In genomic region chr8:92055590-92055989, GRCm38 (mm10) we compare ENCODE assay signal across 29 mouse cellular contexts.
DNase-seq lines count a peak whose midpoint lies in the region; ATAC-seq and TF ChIP-seq lines count a peak whose summit lies in the region.
"Had no signal": no experiment of that assay in that cellular context is flagged by ENCODE, and none has a peak within 500 bp of the region (broad histone marks: within the 10 kb centered on the region; RNA-seq: fewer than 3 reads in every experiment).

No protein-coding gene starts in this region.

- no peak overlapping the region for H3K9ac ChIP-seq in midbrain, postnatal 0 days (replicated peaks; ENCODE audit: low read length, poor library complexity, severe bottlenecking)
- no peak overlapping the region for H3K9ac ChIP-seq in liver, embryonic 11.5 days (ENCODE audit: low read depth, low read length)
- H3K9ac ChIP-seq in liver, embryonic 14.5 days (replicated peaks) = no peak overlapping the region
- H3K9ac ChIP-seq: forebrain, embryonic 13.5 days; heart, embryonic 12.5 days; heart, embryonic 15.5 days; hindbrain, embryonic 12.5 days had no signal

- DNase-seq in midbrain, embryonic 10.5 days (ENCODE audit: low spot score) = no peak
- DNase-seq in midbrain, postnatal 0 days (ENCODE audit: low spot score) = no peak
- DNase-seq in liver, embryonic 11.5 days (ENCODE audit: low spot score) = no peak
- DNase-seq in liver, embryonic 14.5 days (ENCODE audit: low read depth in 3 of 3, low spot score in 3 of 3) = peak in 1 of 3 experiments; percentile 2
- DNase-seq in testis, postnatal 10 days (ENCODE audit: low spot score) = no peak
- DNase-seq in hindbrain, embryonic 10.5 days (ENCODE audit: low spot score) = no peak
- no peak for DNase-seq in kidney, adult 8-10 months
- DNase-seq: adrenal gland, adult 8-10 months; adrenal gland, postnatal 25 days; B cell, adult 2 months; cerebellum, adult 11-12 months; cerebellum, adult 8-10 months; cerebellum, postnatal 10 days; cerebellum, postnatal 36 days; gastrocnemius, adult 2 months; gastrocnemius, postnatal 14 days; heart, adult 18-20 months; heart, postnatal 10 days; heart, postnatal 36 days had no signal

- TF ChIP-seq CTCF in midbrain, postnatal 0 days (IDR thresholded peaks at IDR 0.05) = no peak
- TF ChIP-seq CTCF in liver, embryonic 14.5 days (IDR thresholded peaks at IDR 0.05; ENCODE audit: low read depth) = no peak

- H3K36me3 ChIP-seq in midbrain, embryonic 10.5 days = no peaks in the 10 kb centered on the region; the same call in 1 of the 2 replicates
- H3K36me3 ChIP-seq in midbrain, postnatal 0 days (ENCODE audit: insufficient read depth, low read length) = no peaks in the 10 kb centered on the region
- H3K36me3 ChIP-seq in liver, embryonic 11.5 days (ENCODE audit: control insufficient read depth, insufficient read depth, low read length) = no peaks in the 10 kb centered on the region
- H3K36me3 ChIP-seq in liver, embryonic 14.5 days (replicated peaks; ENCODE audit: control insufficient read depth, insufficient read depth, low read depth) = no peaks in the 10 kb centered on the region
- no peaks in the 10 kb centered on the region for H3K36me3 ChIP-seq in hindbrain, embryonic 10.5 days
- H3K36me3 ChIP-seq: forebrain, embryonic 10.5 days; G1E; heart, embryonic 12.5 days; heart, embryonic 15.5 days; hindbrain, embryonic 12.5 days had no signal

- H3K27ac ChIP-seq in midbrain, embryonic 10.5 days (replicated peaks) = peak overlapping the region; percentile 46
- no peak overlapping the region for H3K27ac ChIP-seq in midbrain, postnatal 0 days (ENCODE audit: low read depth, low read length)
- H3K27ac ChIP-seq in liver, embryonic 11.5 days (ENCODE audit: low read depth, low read length) = no peak overlapping the region
- no peak overlapping the region for H3K27ac ChIP-seq in liver, embryonic 14.5 days
- no peak overlapping the region for H3K27ac ChIP-seq in hindbrain, embryonic 10.5 days
- H3K27ac ChIP-seq: forebrain, embryonic 10.5 days; forebrain, embryonic 13.5 days; gastrocnemius, adult 2 months; heart, embryonic 15.5 days; hindbrain, embryonic 12.5 days had no signal

- H3K4me2 ChIP-seq in midbrain, postnatal 0 days (ENCODE audit: low read depth, low read length, poor library complexity, severe bottlenecking) = no peak overlapping the region
- no peak overlapping the region for H3K4me2 ChIP-seq in liver, embryonic 11.5 days
- H3K4me2 ChIP-seq in liver, embryonic 14.5 days (ENCODE audit: low read depth) = no peak overlapping the region
- H3K4me2 ChIP-seq: forebrain, embryonic 13.5 days; heart, embryonic 12.5 days; heart, embryonic 15.5 days; hindbrain, embryonic 12.5 days had no signal

- H3K4me3 ChIP-seq in midbrain, embryonic 10.5 days = no peak overlapping the region
- no peak overlapping the region for H3K4me3 ChIP-seq in midbrain, postnatal 0 days (ENCODE audit: low read depth, low read length)
- H3K4me3 ChIP-seq in liver, embryonic 11.5 days (ENCODE audit: low read depth, low read length) = no peak overlapping the region
- no peak overlapping the region for H3K4me3 ChIP-seq in liver, embryonic 14.5 days (ENCODE audit: insufficient read depth in 1 of 2, low read depth in 2 of 2, low read length in 2 of 2)
- no peak overlapping the region for H3K4me3 ChIP-seq in hindbrain, embryonic 10.5 days
- H3K4me3 ChIP-seq: forebrain, embryonic 10.5 days; forebrain, embryonic 13.5 days; gastrocnemius, adult 2 months; heart, embryonic 12.5 days; heart, embryonic 15.5 days; hindbrain, embryonic 12.5 days had no signal

- TF ChIP-seq EP300 in liver, embryonic 14.5 days (IDR thresholded peaks at IDR 0.05; ENCODE audit: low read depth) = no peak

- H3K4me1 ChIP-seq in midbrain, embryonic 10.5 days = peaks cover 53% of the 10 kb centered on the region
- no peaks in the 10 kb centered on the region for H3K4me1 ChIP-seq in midbrain, postnatal 0 days (ENCODE audit: insufficient read depth, low read length)
- H3K4me1 ChIP-seq in liver, embryonic 11.5 days (replicated peaks; ENCODE audit: control insufficient read depth, insufficient read depth, low read length) = no peaks in the 10 kb centered on the region
- H3K4me1 ChIP-seq in liver, embryonic 14.5 days (replicated peaks; ENCODE audit: control insufficient read depth in 2 of 2, insufficient read depth in 2 of 2, low read length in 1 of 2) = peaks cover 0 to 3% of the 10 kb centered on the region in 2 experiments; a peak in 1 of 4 replicates
- H3K4me1 ChIP-seq in hindbrain, embryonic 10.5 days (replicated peaks) = peaks cover 29% of the 10 kb centered on the region
- H3K4me1 ChIP-seq: forebrain, embryonic 13.5 days; heart, embryonic 12.5 days; heart, embryonic 15.5 days had no signal

- WGBS in midbrain, embryonic 10.5 days = 85% methylated on average over 4 of the region's 4 CpGs
- 91% methylated on average over 4 of the region's 4 CpGs for WGBS in midbrain, postnatal 0 days
- 37% methylated on average over 4 of the region's 4 CpGs for WGBS in liver, embryonic 11.5 days
- 14% methylated on average over 4 of the region's 4 CpGs for WGBS in liver, embryonic 14.5 days (ENCODE audit: insufficient replicate concordance)
- WGBS in hindbrain, embryonic 10.5 days = 73% methylated on average over 4 of the region's 4 CpGs

- H3K27me3 ChIP-seq in midbrain, embryonic 10.5 days (ENCODE audit: low read depth, poor library complexity, severe bottlenecking) = peaks cover 62% of the 10 kb centered on the region
- H3K27me3 ChIP-seq in midbrain, postnatal 0 days (ENCODE audit: insufficient read depth, low read length) = no peaks in the 10 kb centered on the region
- H3K27me3 ChIP-seq in liver, embryonic 11.5 days (replicated peaks; ENCODE audit: control insufficient read depth, insufficient read depth, low read length) = peaks cover 2% of the 10 kb centered on the region; the same call in 1 of the 2 replicates
- no peaks in the 10 kb centered on the region for H3K27me3 ChIP-seq in liver, embryonic 14.5 days (ENCODE audit: control insufficient read depth, insufficient read depth, low read length)
- H3K27me3 ChIP-seq in hindbrain, embryonic 10.5 days (ENCODE audit: insufficient read depth, poor library complexity, severe bottlenecking) = peaks cover 42% of the 10 kb centered on the region
- H3K27me3 ChIP-seq: CH12.LX had no signal

- peaks cover 11% of the 10 kb centered on the region for H3K9me3 ChIP-seq in midbrain, embryonic 10.5 days (replicated peaks)
- no peaks in the 10 kb centered on the region for H3K9me3 ChIP-seq in midbrain, postnatal 0 days (ENCODE audit: low read length)
- H3K9me3 ChIP-seq in liver, embryonic 11.5 days (ENCODE audit: control insufficient read depth, low read length) = no peaks in the 10 kb centered on the region
- no peaks in the 10 kb centered on the region for H3K9me3 ChIP-seq in liver, embryonic 14.5 days (ENCODE audit: control insufficient read depth, low read length)
- H3K9me3 ChIP-seq in hindbrain, embryonic 10.5 days = no peaks in the 10 kb centered on the region; the same call in 1 of the 2 replicates
- H3K9me3 ChIP-seq: forebrain, embryonic 13.5 days; heart, embryonic 12.5 days; heart, embryonic 15.5 days had no signal

- no peak for ATAC-seq in midbrain, postnatal 0 days (ENCODE audit: low FRiP score)
- ATAC-seq in liver, embryonic 11.5 days (replicated peaks; ENCODE audit: low FRiP score) = peak; percentile 56
- ATAC-seq in liver, embryonic 14.5 days (ENCODE audit: insufficient read depth) = peak; percentile 43; the same call in 1 of the 2 replicates
- peak; percentile 69 for ATAC-seq in megakaryocyte-erythroid progenitor cell, adult 5-6 weeks (replicated peaks; ENCODE audit: low FRiP score, low TSS enrichment, poor library complexity, severe bottlenecking)
- ATAC-seq: forebrain, embryonic 13.5 days; forebrain, embryonic 16.5 days; hindbrain, embryonic 16.5 days had no signal
